ENCODE assay signal across 24 mouse cellular contexts in the genomic region with DNA sequence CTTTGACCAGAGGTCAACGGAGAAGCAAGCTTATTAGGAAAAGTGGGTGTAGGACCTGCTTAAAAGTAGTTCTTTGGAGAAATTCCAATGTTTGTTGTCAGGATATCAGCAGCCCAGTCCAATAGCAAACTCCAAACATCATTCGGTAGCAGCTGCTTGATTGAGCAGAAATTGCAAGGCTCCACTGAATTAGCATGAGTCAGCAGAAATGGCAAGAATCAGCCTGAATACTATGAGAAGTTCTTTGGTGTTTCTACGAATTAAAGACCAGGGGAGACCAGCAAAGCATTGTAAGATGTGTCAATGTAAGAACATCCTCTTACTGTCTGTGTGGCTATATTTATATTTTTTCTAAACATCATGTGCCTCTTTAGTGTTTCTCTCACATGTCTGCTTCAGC.
"Had no signal": no experiment of that assay in that cellular context is flagged by ENCODE, and none has a peak within 500 bp of the region (broad histone marks: within the 10 kb centered on the region; RNA-seq: fewer than 3 reads in every experiment).

No protein-coding gene starts in this region.

- H3K9me3 ChIP-seq: heart, embryonic 13.5 days; heart, embryonic 15.5 days; hindbrain, embryonic 15.5 days; kidney, embryonic 15.5 days; limb, embryonic 13.5 days; limb, embryonic 15.5 days had no signal

- H3K4me1 ChIP-seq: heart, embryonic 13.5 days; heart, embryonic 15.5 days; hindbrain, embryonic 13.5 days; hindbrain, embryonic 15.5 days; kidney, embryonic 15.5 days; limb, embryonic 13.5 days; limb, embryonic 15.5 days had no signal

- H3K27me3 ChIP-seq: heart, embryonic 13.5 days; heart, embryonic 15.5 days; hindbrain, embryonic 13.5 days; hindbrain, embryonic 15.5 days; kidney, embryonic 15.5 days; limb, embryonic 13.5 days; limb, embryonic 15.5 days had no signal

- H3K27ac ChIP-seq: heart, adult 2 months; heart, embryonic 13.5 days; heart, embryonic 15.5 days; hindbrain, embryonic 13.5 days; hindbrain, embryonic 15.5 days; hindbrain, postnatal 0 days; kidney, embryonic 15.5 days; kidney, postnatal 0 days; limb, embryonic 13.5 days; limb, embryonic 15.5 days had no signal

- ATAC-seq: hindbrain, postnatal 0 days; intestine, embryonic 16.5 days had no signal

- H3K4me3 ChIP-seq: heart, adult 2 months; heart, embryonic 13.5 days; heart, embryonic 15.5 days; hindbrain, embryonic 13.5 days; hindbrain, embryonic 15.5 days; kidney, embryonic 15.5 days; limb, embryonic 13.5 days; limb, embryonic 15.5 days had no signal

- H3K4me2 ChIP-seq: heart, embryonic 11.5 days; heart, embryonic 13.5 days; heart, embryonic 15.5 days; hindbrain, embryonic 13.5 days; hindbrain, embryonic 15.5 days; kidney, embryonic 15.5 days; limb, embryonic 13.5 days; limb, embryonic 15.5 days had no signal

- DNase-seq: gastrocnemius, postnatal 14 days; gastrocnemius, postnatal 36 days; heart, adult 2 months; heart, postnatal 14 days; heart, postnatal 36 days; kidney, adult 11 months; kidney, adult 2 months; kidney, adult 9 months; kidney, postnatal 14 days; kidney, postnatal 36 days; layer of hippocampus, adult 9-11 months; layer of hippocampus, postnatal 36 days; left cerebral cortex, postnatal 4 days had no signal

- H3K36me3 ChIP-seq: heart, embryonic 13.5 days; heart, embryonic 15.5 days; hindbrain, embryonic 13.5 days; hindbrain, embryonic 15.5 days; kidney, embryonic 15.5 days; limb, embryonic 13.5 days; limb, embryonic 15.5 days had no signal

- H3K9ac ChIP-seq: heart, embryonic 13.5 days; heart, embryonic 15.5 days; hindbrain, embryonic 13.5 days; hindbrain, embryonic 15.5 days; kidney, embryonic 15.5 days; limb, embryonic 13.5 days; limb, embryonic 15.5 days had no signal
